Mouse (Mus musculus) CH12.LX (cell line): Measurements from ENCODE around the gene Sap25. TPM values are rescaled to one million over a fixed set of nuclear protein-coding genes. Genes with fewer than 3 reads are reported as not detected.

Experiments
- DNase-seq: peaks from one replicate; pipeline ENCODE4 v3.0.0-alpha.2; 2013; ENCODE audit errors: extremely low read depth
- H3K27ac ChIP-seq: 2 replicates; pipeline ENCODE4 v1.5.1; 2012; ENCODE audit warnings: low read depth, mild to moderate bottlenecking, control low read depth, moderate library complexity; ENCODE audit not compliant: insufficient read depth
- H3K27me3 ChIP-seq: replicated peaks from 2 replicates; pipeline ENCODE3; 2012; ENCODE audit warnings: inconsistent platforms
- H3K36me3 ChIP-seq, 2 experiments: replicated peaks in 1 of 2; 2 replicates each; pipeline versions ENCODE3 to v1.6.1; 2012; ENCODE audit warnings: inconsistent platforms in 1 of 2, low read length in 1 of 2, mild to moderate bottlenecking in 1 of 2, mixed read lengths in 1 of 2, moderate library complexity in 1 of 2; ENCODE audit not compliant: control insufficient read depth in 1 of 2, insufficient read depth in 1 of 2
- H3K4me1 ChIP-seq, 2 experiments: 2 replicates each; pipeline ENCODE4 v1.6.1; 2012; ENCODE audit warnings: inconsistent platforms in 1 of 2, moderate library complexity in 1 of 2; ENCODE audit not compliant: insufficient read depth in 2 of 2, control insufficient read depth in 1 of 2
- H3K4me2 ChIP-seq: 2 replicates; pipeline ENCODE4 v1.6.1; 2012; ENCODE audit warnings: low read depth, mild to moderate bottlenecking, control low read depth; ENCODE audit not compliant: poor library complexity, insufficient read depth, severe bottlenecking
- H3K4me3 ChIP-seq, 3 experiments: fragments of 150-350 bp in 1 of 3; sonication (generic) in 1 of 3; replicated peaks in 1 of 3; 2 replicates each; pipeline versions ENCODE3 to v1.5.1; 2011 to 2012; ENCODE audit warnings: low read depth in 2 of 3, low read length in 2 of 3, mild to moderate bottlenecking in 2 of 3, moderate library complexity in 2 of 3, control low read depth in 1 of 3, improper control_type of control experiment in 1 of 3, inconsistent platforms in 1 of 3, mixed read lengths in 1 of 3; ENCODE audit not compliant: poor library complexity in 1 of 3
- H3K79me2 ChIP-seq: replicated peaks from 2 replicates; pipeline ENCODE4 v1.6.1; 2012; ENCODE audit warnings: mild to moderate bottlenecking, moderate library complexity; ENCODE audit not compliant: control insufficient read depth, poor library complexity, insufficient read depth, severe bottlenecking; ENCODE audit errors: extremely low read depth
- H3K9ac ChIP-seq: 2 replicates; pipeline ENCODE4 v1.6.1; 2012; ENCODE audit warnings: low read depth, mild to moderate bottlenecking, control low read depth, moderate library complexity; ENCODE audit not compliant: insufficient read depth
- H3K9me3 ChIP-seq: replicated peaks from 2 replicates; pipeline ENCODE3; 2012; ENCODE audit warnings: low read length, inconsistent platforms, mixed read lengths
- BHLHE40 ChIP-seq: IDR thresholded peaks from 2 replicates; pipeline ENCODE4 v1.6.1; 2011; ENCODE audit warnings: mild to moderate bottlenecking, low read depth, low read length, improper control_type of control experiment
- CHD1 ChIP-seq: IDR thresholded peaks from 2 replicates; pipeline ENCODE4 v1.6.1; 2012; ENCODE audit warnings: low read depth, low read length, improper control_type of control experiment, inconsistent platforms
- CHD2 ChIP-seq: IDR thresholded peaks from 2 replicates; pipeline ENCODE4 v1.6.1; 2011; ENCODE audit warnings: low read length, improper control_type of control experiment
- CTCF ChIP-seq, 2 experiments: IDR thresholded peaks in 1 of 2; conservative IDR thresholded peaks in 1 of 2; 2 replicates each; pipeline ENCODE4 v1.5.1; 2011 to 2012; ENCODE audit warnings: low read depth in 2 of 2, low read length in 2 of 2, improper control_type of control experiment in 1 of 2, inconsistent platforms in 1 of 2, mild to moderate bottlenecking in 1 of 2, moderate library complexity in 1 of 2
- EP300 ChIP-seq: IDR thresholded peaks from 2 replicates; pipeline ENCODE4 v1.6.1; 2011; ENCODE audit warnings: low read length, improper control_type of control experiment
- ETS1 ChIP-seq: conservative IDR thresholded peaks from 2 replicates; pipeline ENCODE4 v1.6.1; 2012; ENCODE audit warnings: low read depth, mild to moderate bottlenecking, inconsistent platforms, low read length, improper control_type of control experiment, moderate library complexity
- GABPA ChIP-seq: IDR thresholded peaks from 2 replicates; pipeline ENCODE4 v1.6.1; 2012; ENCODE audit warnings: low read depth, low read length, improper control_type of control experiment, inconsistent platforms; ENCODE audit not compliant: insufficient replicate concordance
- JUND ChIP-seq: conservative IDR thresholded peaks from 2 replicates; pipeline ENCODE4 v1.6.1; 2011; ENCODE audit warnings: low read depth, low read length, improper control_type of control experiment
- MAFK ChIP-seq: IDR thresholded peaks from 2 replicates; pipeline ENCODE4 v1.6.1; 2011; ENCODE audit warnings: low read length, improper control_type of control experiment; ENCODE audit not compliant: insufficient replicate concordance
- MAX ChIP-seq: IDR thresholded peaks from 2 replicates; pipeline ENCODE4 v1.6.1; 2011; ENCODE audit warnings: low read length, improper control_type of control experiment
- MXI1 ChIP-seq: IDR thresholded peaks from 2 replicates; pipeline ENCODE4 v1.6.1; 2011; ENCODE audit warnings: mild to moderate bottlenecking, low read depth, low read length, improper control_type of control experiment
- MYC ChIP-seq: IDR thresholded peaks from 2 replicates; pipeline ENCODE4 v1.6.1; 2011; ENCODE audit warnings: low read depth, mild to moderate bottlenecking, improper control_type of control experiment, low read length
- NELFE ChIP-seq: IDR thresholded peaks from 2 replicates; pipeline ENCODE4 v1.6.1; 2011; ENCODE audit warnings: low read depth, low read length, improper control_type of control experiment
- PAX5 ChIP-seq: IDR thresholded peaks from 2 replicates; pipeline ENCODE4 v1.6.1; 2012; ENCODE audit warnings: low read length, inconsistent platforms, mixed read lengths
- POLR2A ChIP-seq: IDR thresholded peaks from 2 replicates; pipeline ENCODE4 v1.6.1; 2011; ENCODE audit warnings: low read depth, mild to moderate bottlenecking, improper control_type of control experiment, low read length
- RAD21 ChIP-seq: IDR thresholded peaks from 2 replicates; pipeline ENCODE4 v1.6.1; 2011; ENCODE audit warnings: low read depth, mild to moderate bottlenecking, low read length, improper control_type of control experiment, moderate library complexity
- SIN3A ChIP-seq: IDR thresholded peaks from 2 replicates; pipeline ENCODE4 v1.6.1; 2012; ENCODE audit warnings: low read length, improper control_type of control experiment, inconsistent platforms
- SMC3 ChIP-seq: IDR thresholded peaks from 2 replicates; pipeline ENCODE4 v1.6.1; 2011; ENCODE audit warnings: low read depth, low read length, improper control_type of control experiment
- UBTF ChIP-seq: IDR thresholded peaks from 2 replicates; pipeline ENCODE4 v1.6.1; 2012; ENCODE audit warnings: low read depth, mild to moderate bottlenecking, inconsistent platforms, low read length, improper control_type of control experiment, moderate library complexity
- USF2 ChIP-seq: conservative IDR thresholded peaks from 2 replicates; pipeline ENCODE4 v1.6.1; 2011; ENCODE audit warnings: low read depth, low read length, improper control_type of control experiment
- dilution Hi-C: fragments of 300-500 bp; cut with MboI; formaldehyde crosslinking; loops from 2 replicates; pipeline ENCODE4 v1.14.3; 2020; ENCODE audit warnings: low sequenced_read_pairs; ENCODE audit not compliant: extremely low pct_unique_long_range_greater_than_20kb, extremely low pct_ligation_motif_present
- in situ Hi-C: fragments of 300-500 bp; cut with MboI; formaldehyde crosslinking; loops from 3 replicates; pipeline ENCODE4 v1.14.3; 2019; ENCODE audit warnings: low sequenced_read_pairs, low pct_ligation_motif_present, low pct_unique_long_range_greater_than_20kb, mixed read lengths
- polyA plus RNA-seq: library from polyadenylated mRNA; unstranded; fragments of >175 nt; gene quantifications from 2 replicates; pipeline ENCODE4 v1.2.1, GENCODE M21; 2012; ENCODE audit warnings: low read depth; ENCODE audit not compliant: insufficient read length
- total RNA-seq, 2 experiments: library from RNA; depleted of rRNA; stranded (reverse); fragments of 300-350 nt in 1 of 2; fragments of >200 nt in 1 of 2; gene quantifications; 2 replicates each; pipeline ENCODE4 v1.2.3; 2012 to 2014

Gene Sap25
- total and polyA plus RNA-seq, 3 experiments, result 2.1 to 16.6 (median 2.4) TPM

- dilution Hi-C loops, result no loop called here
- no peak overlapping the region for H3K4me3 ChIP-seq
- peaks cover 11 to 42% of the 10 kb centered on the region in 2 experiments for H3K4me1 ChIP-seq
Observed at GRCm38 (mm10) chr5:137644484-137644883, 3.4 kb downstream of the Sap25 start.

GRCm38 (mm10) chr5:137645091-137645651, 4.0 kb downstream of the Sap25 start:
- no peak for DNase-seq
- Histone ChIP-seq H3K4me1 (peaks cover 11 to 46% of the 10 kb centered on the region in 2 experiments), H3K4me2 (no peak overlapping the region), H3K36me3 (peaks cover 28 to 39% of the 10 kb centered on the region in 2 experiments), H3K4me3 (no peak overlapping the region), H3K27ac (no peak overlapping the region), H3K79me2 (no peaks in the 10 kb centered on the region), H3K27me3 (no peaks in the 10 kb centered on the region), H3K9me3 (no peaks in the 10 kb centered on the region), H3K9ac (no peak overlapping the region)
- dilution Hi-C loops, result no loop called here
- no peak for TF ChIP-seq GABPA
- TF ChIP-seq SMC3, result no peak
- TF ChIP-seq ETS1, result no peak
- no peak for TF ChIP-seq CHD1
- TF ChIP-seq CHD2, result no peak
- TF ChIP-seq PAX5, result no peak
- no peak for TF ChIP-seq NELFE
- TF ChIP-seq CTCF (conservative IDR thresholded peaks at IDR 0.05 in 1 of 2, IDR thresholded peaks at IDR 0.05 in 1 of 2; ENCODE audit: low read depth in 2 of 2, low read length in 2 of 2), result no peak
- TF ChIP-seq MYC, result no peak
- in situ Hi-C loops, result no loop called here

More at GRCm38 (mm10) chr5:137644484-137644883, 3.4 kb downstream of the Sap25 start:
- Histone ChIP-seq H3K9ac (no peak overlapping the region), H3K27me3 (no peaks in the 10 kb centered on the region), H3K4me2 (no peak overlapping the region), H3K27ac (no peak overlapping the region), H3K9me3 (no peaks in the 10 kb centered on the region), H3K36me3 (peaks cover 35 to 45% of the 10 kb centered on the region in 2 experiments), H3K79me2 (no peaks in the 10 kb centered on the region)
- in situ Hi-C loops, result no loop called here
- no peak for DNase-seq
- TF ChIP-seq JUND, result no peak
- TF ChIP-seq CHD2, result no peak
- no peak for TF ChIP-seq USF2
- no peak for TF ChIP-seq MXI1

- Histone ChIP-seq H3K9ac (no peak within 1 kb of the TSS), H3K27me3 (no peaks in the 10 kb centered on the region), H3K4me3 (no peak within 1 kb of the TSS), H3K36me3 (peaks cover 23 to 34% of the 10 kb centered on the region in 2 experiments), H3K4me2 (no peak within 1 kb of the TSS), H3K4me1 (peaks cover 8 to 46% of the 10 kb centered on the region in 2 experiments), H3K79me2 (no peaks in the 10 kb centered on the region), H3K27ac (no peak within 1 kb of the TSS), H3K9me3 (no peaks in the 10 kb centered on the region)
- TF ChIP-seq MXI1 (no peak), PAX5 (no peak), SIN3A (no peak), UBTF (no peak), POLR2A (no peak), BHLHE40 (no peak), USF2 (no peak), CTCF (conservative IDR thresholded peaks at IDR 0.05 in 1 of 2, IDR thresholded peaks at IDR 0.05 in 1 of 2; ENCODE audit: low read depth in 2 of 2, low read length in 2 of 2) (no peak), MAX (no peak), EP300 (no peak), MAFK (no peak), RAD21 (no peak)
- in situ Hi-C loops, result no loop called here
- dilution Hi-C loops, result no loop called here
- no peak for DNase-seq
Observed at GRCm38 (mm10) chr5:137645652-137646091, 4.5 kb downstream of the Sap25 start, which contains the start of gene Irs3. Irs3 (minus strand) TSS chr5:137645714.
